Mouse (Mus musculus): Measurements from ENCODE around the gene Kremen1. TPM values are rescaled to one million over a fixed set of nuclear protein-coding genes. Genes with fewer than 3 reads are reported as not detected.

Gene Kremen1
- total and polyA plus RNA-seq, 3 experiments, result 5.0 to 11.8 (median 7.3) TPM

- Histone ChIP-seq H3K4me3 (replicated peaks in 1 of 3; ENCODE audit: low read depth in 2 of 3, low read length in 2 of 3, poor library complexity in 1 of 3) (no peak overlapping the region), H3K4me2 (ENCODE audit: insufficient read depth, low read depth, poor library complexity, severe bottlenecking) (no peak overlapping the region), H3K79me2 (replicated peaks; ENCODE audit: control insufficient read depth, extremely low read depth, insufficient read depth, poor library complexity, severe bottlenecking) (no peaks in the 10 kb centered on the region), H3K27ac (ENCODE audit: insufficient read depth, low read depth) (no peak overlapping the region), H3K4me1 (ENCODE audit: control insufficient read depth in 1 of 2, insufficient read depth in 2 of 2) (no peaks in the 10 kb centered on the region), H3K36me3 (replicated peaks in 1 of 2; ENCODE audit: control insufficient read depth in 1 of 2, insufficient read depth in 1 of 2, low read length in 1 of 2) (no peaks in the 10 kb centered on the region), H3K27me3 (replicated peaks) (no peaks in the 10 kb centered on the region), H3K9ac (ENCODE audit: insufficient read depth, low read depth) (no peak overlapping the region), H3K9me3 (replicated peaks; ENCODE audit: low read length) (no peaks in the 10 kb centered on the region)
- no peak for DNase-seq (ENCODE audit: extremely low read depth)
- no peak for TF ChIP-seq ETS1 (conservative IDR thresholded peaks at IDR 0.05; ENCODE audit: low read depth, low read length)
- TF ChIP-seq NELFE (IDR thresholded peaks at IDR 0.05; ENCODE audit: low read depth, low read length), result no peak
- no peak for TF ChIP-seq BHLHE40 (IDR thresholded peaks at IDR 0.05; ENCODE audit: low read depth, low read length)
- no peak for TF ChIP-seq JUN (IDR thresholded peaks at IDR 0.05; ENCODE audit: insufficient read depth, low read depth, low read length)
- TF ChIP-seq MAX (IDR thresholded peaks at IDR 0.05; ENCODE audit: low read length), result no peak
- in situ Hi-C loops (cut with MboI; ENCODE audit: low pct_ligation_motif_present, low pct_unique_long_range_greater_than_20kb, low sequenced_read_pairs), result no loop called here
- dilution Hi-C loops (cut with MboI; ENCODE audit: extremely low pct_ligation_motif_present, extremely low pct_unique_long_range_greater_than_20kb, low sequenced_read_pairs), result no loop called here
Observed at GRCm38 (mm10) chr11:5296576-5297115, 35.3 kb upstream of the Kremen1 start.

DNA sequence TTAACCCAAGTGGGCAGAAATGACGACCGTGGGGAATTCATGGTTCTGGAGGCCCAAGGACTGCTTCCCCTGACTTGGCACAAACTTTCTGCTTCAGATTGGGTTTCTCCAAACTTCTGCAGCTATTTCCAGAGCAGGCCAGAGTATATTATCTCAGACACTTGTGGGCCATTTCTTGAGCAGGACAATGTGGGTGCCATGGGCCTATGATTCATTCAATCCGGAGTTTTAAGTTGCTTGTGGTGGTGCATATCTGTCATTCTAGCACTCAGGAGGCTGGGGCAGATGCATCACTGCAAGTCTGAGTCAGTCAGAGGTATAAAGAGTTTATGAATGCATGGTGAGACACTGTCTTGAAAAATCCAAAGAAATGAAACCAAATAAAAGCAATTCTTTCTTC is 33.4 kb upstream of the Kremen1 start:
- H3K4me1 ChIP-seq (ENCODE audit: control insufficient read depth in 1 of 2, insufficient read depth in 2 of 2), result no peaks in the 10 kb centered on the region
- no peak for DNase-seq (ENCODE audit: extremely low read depth)
- in situ Hi-C loops (cut with MboI; ENCODE audit: low pct_ligation_motif_present, low pct_unique_long_range_greater_than_20kb, low sequenced_read_pairs) (loop anchor here (5.0 kb wide), 1 partner anchor 172 kb away; no protein-coding TSS in a partner anchor), dilution Hi-C loops (cut with MboI; ENCODE audit: extremely low pct_ligation_motif_present, extremely low pct_unique_long_range_greater_than_20kb, low sequenced_read_pairs) (no loop called here)
- H3K36me3 ChIP-seq (replicated peaks in 1 of 2; ENCODE audit: control insufficient read depth in 1 of 2, insufficient read depth in 1 of 2, low read length in 1 of 2), result no peaks in the 10 kb centered on the region
- no peak overlapping the region for H3K4me2 ChIP-seq (ENCODE audit: insufficient read depth, low read depth, poor library complexity, severe bottlenecking)
- no peak overlapping the region for H3K4me3 ChIP-seq (replicated peaks in 1 of 3; ENCODE audit: low read depth in 2 of 3, low read length in 2 of 3, poor library complexity in 1 of 3)
- H3K27ac ChIP-seq (ENCODE audit: insufficient read depth, low read depth), result no peak overlapping the region
- H3K79me2 ChIP-seq (replicated peaks; ENCODE audit: control insufficient read depth, extremely low read depth, insufficient read depth, poor library complexity, severe bottlenecking), result no peaks in the 10 kb centered on the region
- no peak overlapping the region for H3K9ac ChIP-seq (ENCODE audit: insufficient read depth, low read depth)
- TF ChIP-seq MAZ (IDR thresholded peaks at IDR 0.05; ENCODE audit: low read depth, low read length) (no peak), ZKSCAN1 (IDR thresholded peaks at IDR 0.05; ENCODE audit: borderline replicate concordance, low read depth, low read length) (no peak), USF1 (IDR thresholded peaks at IDR 0.05; ENCODE audit: low read depth, low read length) (no peak), UBTF (IDR thresholded peaks at IDR 0.05; ENCODE audit: low read depth, low read length) (no peak), MAX (IDR thresholded peaks at IDR 0.05; ENCODE audit: low read length) (no peak), CHD1 (IDR thresholded peaks at IDR 0.05; ENCODE audit: low read depth, low read length) (no peak), POLR2AphosphoS2 (IDR thresholded peaks at IDR 0.05; ENCODE audit: low read depth, low read length) (no peak), POLR2A (IDR thresholded peaks at IDR 0.05; ENCODE audit: low read depth, low read length) (no peak), IRF4 (IDR thresholded peaks at IDR 0.05; ENCODE audit: low read depth, low read length) (no peak), CTCF (conservative IDR thresholded peaks at IDR 0.05 in 1 of 2, IDR thresholded peaks at IDR 0.05 in 1 of 2; ENCODE audit: low read depth in 2 of 2, low read length in 2 of 2) (no peak), MAFK (IDR thresholded peaks at IDR 0.05; ENCODE audit: insufficient replicate concordance, low read length) (no peak), SMC3 (IDR thresholded peaks at IDR 0.05; ENCODE audit: low read depth, low read length) (no peak), HCFC1 (IDR thresholded peaks at IDR 0.05; ENCODE audit: low read depth, low read length) (no peak), NRF1 (IDR thresholded peaks at IDR 0.05; ENCODE audit: low read depth, low read length) (no peak), JUND (conservative IDR thresholded peaks at IDR 0.05; ENCODE audit: low read depth, low read length) (no peak), ETS1 (conservative IDR thresholded peaks at IDR 0.05; ENCODE audit: low read depth, low read length) (no peak), KAT2A (IDR thresholded peaks at IDR 0.05; ENCODE audit: insufficient replicate concordance, low read length) (no peak), BHLHE40 (IDR thresholded peaks at IDR 0.05; ENCODE audit: low read depth, low read length) (no peak), USF2 (conservative IDR thresholded peaks at IDR 0.05; ENCODE audit: low read depth, low read length) (no peak)
- no peaks in the 10 kb centered on the region for H3K9me3 ChIP-seq (replicated peaks; ENCODE audit: low read length)
- no peaks in the 10 kb centered on the region for H3K27me3 ChIP-seq (replicated peaks)

All from CH12.LX (cell line).